Mouse (Mus musculus): ENCODE results near the gene Olfr49.

Gene Olfr49

DNA sequence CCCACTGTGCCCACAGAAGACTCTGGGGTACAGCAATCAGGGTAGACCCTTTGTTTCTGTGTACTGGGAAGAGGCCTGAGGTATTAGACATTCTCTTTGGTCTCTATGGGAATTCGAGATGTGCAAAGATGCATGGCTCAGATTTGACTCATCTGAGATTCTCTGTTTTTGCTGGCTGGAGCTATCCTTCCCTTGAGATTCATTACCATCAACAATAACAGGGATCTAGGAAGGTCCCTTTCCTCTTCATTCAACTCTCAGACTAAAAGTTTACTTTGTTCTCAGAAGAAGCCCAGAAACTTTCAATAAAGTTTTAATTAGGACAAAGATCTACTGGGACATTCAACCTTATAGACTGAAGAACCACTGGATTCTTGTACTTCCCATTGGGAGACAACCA lies at the start of gene Olfr49:
Olfr49 (minus strand) TSS at position 101 of the 400 bp plus-strand sequence.
- DNase-seq = no peak

DNA sequence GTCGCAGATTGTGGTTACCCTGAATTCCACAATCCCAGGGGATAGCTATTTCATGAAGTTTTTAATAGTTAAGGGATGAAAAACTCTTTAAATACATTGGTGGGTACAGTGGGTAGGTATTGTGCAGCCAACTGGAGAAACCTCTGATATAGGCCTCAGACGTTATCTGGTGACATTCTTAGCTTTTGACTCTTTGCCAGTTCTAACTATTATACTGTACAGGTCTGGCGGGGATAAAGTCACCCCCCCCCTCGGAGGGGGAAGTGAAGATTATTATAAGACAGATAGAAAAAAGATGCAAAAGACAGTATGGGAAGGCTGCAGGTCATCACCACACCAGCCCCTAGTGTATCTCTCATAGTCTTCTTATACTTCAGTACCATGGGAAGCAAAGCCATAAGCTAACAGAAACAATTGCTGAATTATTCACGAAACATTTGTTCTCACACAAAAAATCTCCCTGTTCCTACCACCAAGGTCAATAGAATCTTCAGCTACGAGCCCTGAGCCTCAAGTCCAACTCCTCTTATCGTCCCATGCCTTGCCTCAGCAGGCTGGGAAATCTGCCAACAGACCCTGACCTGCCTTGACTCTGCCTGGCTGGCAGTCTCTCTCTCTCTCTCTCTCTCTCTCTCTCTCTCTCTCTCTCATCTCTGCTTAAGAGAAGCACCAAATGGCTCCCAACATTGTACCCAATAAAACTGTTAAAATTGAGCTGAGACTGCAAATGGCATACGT lies 48.9 kb upstream of the Olfr49 start:
- no peak for DNase-seq

DNA sequence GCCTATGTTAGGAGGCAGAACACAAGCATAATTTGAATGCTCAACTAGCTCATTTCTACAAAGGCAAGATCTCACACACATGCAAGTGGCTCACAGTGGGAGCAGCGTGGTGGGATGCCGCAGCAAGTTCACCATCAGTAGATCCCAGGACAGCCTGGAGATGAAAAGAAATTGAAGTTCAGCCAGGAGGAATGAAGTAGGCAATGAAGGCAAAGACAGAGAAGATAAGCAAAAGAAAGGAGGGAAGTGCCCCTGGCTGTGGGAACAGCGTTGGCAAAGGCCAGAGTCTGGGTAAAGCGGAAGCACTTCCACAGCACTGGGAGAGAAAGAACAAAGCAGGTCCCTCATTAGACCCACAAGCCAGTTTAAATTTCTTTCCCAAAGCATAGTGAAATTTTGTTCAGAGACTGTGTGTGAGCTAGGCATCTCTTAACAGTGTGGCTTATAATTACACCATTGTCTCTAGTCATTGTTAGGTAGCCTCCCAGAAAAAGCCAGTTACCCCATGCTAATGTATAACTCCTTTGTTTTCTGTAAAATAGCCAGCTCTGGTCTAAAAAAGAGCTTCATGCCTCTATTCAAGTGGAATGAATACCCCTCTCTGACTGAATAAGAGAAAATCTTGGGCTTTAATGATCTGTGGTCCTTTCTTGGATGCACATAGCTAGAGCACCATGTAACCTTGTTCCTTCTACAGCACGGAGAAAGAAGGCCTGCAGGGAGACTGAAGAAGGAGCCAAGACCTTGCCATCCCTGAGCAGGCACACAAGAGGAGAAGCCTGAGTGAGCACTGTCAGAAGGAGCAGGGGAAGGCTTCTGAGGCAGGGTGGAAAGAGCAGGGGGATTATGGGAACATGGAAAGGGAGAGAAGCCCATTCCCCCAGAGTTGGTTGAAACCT lies 47.7 kb upstream of the Olfr49 start:
- DNase-seq = no peak

DNA sequence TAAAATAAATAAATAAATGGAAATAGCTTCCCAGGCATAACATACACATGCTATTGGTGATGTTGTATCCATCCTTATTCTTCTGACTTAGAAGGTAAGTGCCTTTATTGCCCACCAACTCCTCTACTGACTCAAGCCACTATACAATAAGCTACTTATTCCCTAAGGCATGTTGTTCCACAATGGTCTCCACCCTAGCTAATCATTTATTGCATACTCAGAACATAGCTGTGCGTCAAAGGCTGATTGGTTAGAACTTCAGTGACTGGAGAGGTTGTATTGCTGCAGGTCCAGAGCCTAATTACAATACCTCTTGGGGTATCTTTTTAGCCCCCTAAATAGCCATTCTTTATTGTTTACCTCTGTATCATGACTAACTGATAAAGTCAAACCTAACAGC lies 46.4 kb upstream of the Olfr49 start:
- no peak for DNase-seq

DNA sequence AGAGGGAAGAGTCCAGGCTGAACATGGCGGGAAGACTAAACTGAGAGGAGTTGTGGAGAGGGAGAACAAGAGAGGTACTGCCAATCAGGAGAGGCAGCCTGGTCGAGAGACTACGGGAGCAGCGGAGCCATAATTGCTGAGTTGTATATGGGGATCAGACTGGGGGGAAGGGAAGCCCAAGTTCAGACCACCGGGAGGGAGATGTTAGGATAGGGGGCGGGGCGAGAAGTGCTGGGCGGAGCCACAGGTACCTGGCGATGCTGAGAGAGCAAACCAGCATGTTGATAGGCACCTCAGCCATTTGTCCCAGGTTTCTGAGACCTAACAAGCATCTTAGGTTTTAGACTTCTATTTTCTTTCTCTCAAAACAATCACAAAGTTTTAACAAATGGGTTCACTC lies 44.5 kb upstream of the Olfr49 start:
- no peak for DNase-seq

DNA sequence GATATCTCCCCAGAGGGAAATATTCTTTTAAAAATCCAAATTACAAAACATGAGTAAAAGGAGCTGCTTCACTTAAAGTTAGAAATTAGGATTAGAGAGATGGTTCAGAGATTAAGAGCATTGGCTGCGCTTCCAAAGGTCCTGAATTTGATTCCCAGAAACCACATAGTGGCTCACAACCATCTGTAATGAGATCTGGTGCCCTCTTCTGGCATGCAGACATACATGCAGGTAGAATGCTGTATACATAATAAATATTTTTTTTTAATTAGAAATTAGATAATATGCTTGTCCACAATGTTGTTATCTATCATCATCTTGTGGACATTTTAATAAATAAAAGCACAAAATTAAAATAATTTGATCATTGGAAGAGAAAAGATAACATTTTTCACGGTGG lies 43.8 kb upstream of the Olfr49 start:
- peak; percentile 26 to 29 for DNase-seq

DNA sequence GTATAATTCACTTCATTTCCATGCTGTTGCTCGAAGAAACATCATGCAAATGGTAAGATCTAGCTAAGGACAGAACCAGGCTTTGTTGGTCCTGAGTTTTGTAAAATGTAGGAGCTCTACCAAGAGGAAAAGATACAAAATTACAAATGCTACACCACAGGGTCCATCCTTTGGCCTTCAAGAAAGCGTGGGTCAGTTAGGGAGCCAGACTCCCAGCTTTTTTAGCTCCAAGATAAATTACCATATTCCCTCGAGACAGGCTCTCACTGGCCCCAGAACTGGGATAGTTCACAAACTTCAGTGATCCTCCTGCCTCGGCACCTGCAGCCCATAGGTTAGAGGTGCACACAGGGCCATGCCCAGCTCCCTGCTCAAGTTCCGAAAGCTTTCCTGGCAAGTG lies 39.7 kb upstream of the Olfr49 start:
- no peak for DNase-seq

DNA sequence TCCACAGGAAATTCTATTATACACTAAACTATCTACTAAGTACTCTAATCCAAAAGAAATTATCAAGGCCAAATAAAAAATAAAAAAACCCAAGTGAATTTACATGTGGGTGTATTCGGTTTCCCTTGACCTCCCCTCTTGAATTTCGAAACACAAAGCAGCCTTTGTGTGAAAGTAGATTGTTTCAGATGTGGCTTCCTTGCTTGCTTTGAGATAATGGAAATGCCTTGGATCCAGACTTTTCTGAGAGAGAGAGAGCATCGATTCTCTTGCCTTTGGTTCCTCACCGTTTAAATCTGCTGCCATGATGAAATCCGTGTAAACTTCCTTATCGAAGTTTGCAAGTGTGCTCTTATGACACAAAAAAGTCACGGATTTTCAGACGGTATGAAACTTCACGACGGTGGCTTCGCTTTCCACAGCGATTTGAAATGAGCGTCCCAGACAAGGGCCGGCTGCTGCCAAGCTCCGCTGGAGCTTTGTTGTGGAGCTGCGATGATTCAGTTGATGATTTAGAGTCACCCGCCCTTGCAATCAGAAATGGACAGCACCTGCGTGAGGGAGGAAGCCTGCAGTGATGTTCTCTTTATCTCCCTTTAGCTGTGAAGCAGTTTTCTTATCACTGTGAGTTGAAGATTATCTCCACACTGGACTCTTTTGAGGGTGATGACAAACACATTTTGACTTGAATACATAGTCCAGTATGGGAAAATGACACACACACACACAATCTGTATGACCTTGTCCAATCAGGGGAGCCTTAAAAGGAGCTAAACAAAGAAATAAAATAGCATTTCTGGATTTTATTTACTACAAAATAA lies 37.0 kb upstream of the Olfr49 start:
- DNase-seq = no peak

DNA sequence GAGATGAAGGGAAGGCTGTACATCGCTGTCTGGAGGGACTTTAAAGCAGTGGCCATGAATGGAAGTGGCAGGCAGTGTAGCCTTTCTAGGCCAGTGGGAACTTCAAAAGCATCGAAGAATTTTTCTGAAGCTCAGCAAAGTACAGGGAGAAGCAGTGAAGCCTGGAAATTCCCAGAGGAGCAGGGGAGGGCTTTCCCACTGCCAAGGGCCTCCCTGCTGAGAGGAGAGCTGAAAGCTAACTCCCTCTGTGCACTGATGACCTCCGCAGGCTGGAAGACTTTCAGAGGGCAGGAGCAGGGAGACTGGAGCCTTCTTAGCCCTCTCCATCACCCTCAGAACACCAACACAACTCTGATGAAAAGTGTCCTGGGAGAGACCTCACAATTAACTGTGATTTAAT lies 27.0 kb upstream of the Olfr49 start:
- no peak for DNase-seq

DNA sequence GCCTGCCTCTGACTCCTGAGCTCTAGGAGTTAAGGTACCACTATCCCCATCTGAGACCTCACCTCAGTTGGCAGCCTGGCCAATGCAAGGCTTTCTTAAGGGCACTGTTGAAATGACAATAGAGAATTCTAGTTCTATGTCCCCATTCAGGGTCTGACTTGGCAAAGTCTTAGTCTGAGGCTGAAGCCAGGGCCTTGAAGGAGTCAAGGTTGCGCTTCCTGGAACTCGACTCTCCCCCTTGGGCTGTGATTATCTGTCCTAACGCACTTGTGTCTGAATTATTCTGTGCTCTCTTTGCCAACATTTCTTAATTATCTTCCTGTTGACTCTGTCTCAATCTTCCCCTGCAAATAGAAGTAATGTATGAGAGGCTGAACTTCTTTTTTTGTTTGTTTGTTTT lies 15.9 kb upstream of the Olfr49 start:
- DNase-seq = no peak

DNA sequence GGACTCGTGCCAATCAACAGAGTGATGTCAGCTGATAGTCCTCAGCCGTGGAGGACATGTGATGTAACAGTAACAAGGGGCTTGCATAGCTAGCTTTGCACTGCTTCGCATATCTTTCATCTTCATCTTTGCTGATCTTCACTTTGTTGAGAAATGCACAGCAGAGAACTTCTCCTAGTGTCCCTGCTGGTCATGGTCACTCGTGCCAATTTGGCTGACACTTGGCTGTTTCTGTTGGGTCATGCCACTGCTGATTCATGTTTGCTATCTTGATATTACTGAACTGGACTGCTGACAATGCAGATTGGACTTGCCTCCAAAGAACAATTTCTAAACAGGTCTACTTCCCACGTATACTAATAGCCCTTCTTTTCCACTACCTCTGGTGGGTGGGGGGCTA lies 15.4 kb upstream of the Olfr49 start:
- no peak for DNase-seq

DNA sequence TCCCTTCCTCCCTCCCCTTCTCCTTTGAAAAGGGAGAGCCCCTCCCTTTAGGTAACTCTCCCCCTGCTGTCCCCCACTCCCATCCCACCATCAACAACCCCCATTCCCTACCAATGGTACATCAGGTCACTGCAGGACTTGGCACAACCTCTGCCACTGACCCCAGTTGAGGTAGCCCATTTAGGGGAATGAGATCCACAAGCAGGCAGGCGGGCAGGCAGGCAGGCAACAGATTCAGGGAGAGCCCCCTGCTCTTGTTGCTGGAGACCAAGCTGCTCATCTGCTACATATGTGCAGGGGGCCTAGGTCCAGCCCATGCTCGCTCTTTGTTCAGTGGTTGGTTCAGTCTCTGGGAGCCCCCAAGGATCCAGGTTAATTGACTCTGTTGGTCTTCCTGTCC lies 8.3 kb downstream of the Olfr49 start:
- no peak for DNase-seq

DNA sequence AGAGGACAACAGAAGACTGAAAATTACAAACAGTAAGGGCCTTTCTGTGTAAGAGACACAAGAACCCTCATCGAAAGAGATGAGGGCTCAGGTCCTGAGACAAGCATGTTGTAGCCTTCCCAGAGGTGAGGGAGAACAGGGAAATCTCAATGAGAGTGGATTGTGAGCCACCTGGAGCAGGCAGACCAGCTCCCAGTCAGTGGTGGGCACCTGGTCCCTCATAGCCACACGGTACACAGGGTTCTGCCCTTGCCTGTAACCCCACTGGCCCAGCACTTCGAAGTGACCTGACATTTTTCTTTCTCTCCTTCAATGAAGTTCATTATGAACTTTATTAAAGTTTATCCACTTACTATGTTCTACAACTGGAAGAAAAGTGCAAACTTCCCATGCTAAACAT lies 12.0 kb downstream of the Olfr49 start:
- no peak for DNase-seq

DNA sequence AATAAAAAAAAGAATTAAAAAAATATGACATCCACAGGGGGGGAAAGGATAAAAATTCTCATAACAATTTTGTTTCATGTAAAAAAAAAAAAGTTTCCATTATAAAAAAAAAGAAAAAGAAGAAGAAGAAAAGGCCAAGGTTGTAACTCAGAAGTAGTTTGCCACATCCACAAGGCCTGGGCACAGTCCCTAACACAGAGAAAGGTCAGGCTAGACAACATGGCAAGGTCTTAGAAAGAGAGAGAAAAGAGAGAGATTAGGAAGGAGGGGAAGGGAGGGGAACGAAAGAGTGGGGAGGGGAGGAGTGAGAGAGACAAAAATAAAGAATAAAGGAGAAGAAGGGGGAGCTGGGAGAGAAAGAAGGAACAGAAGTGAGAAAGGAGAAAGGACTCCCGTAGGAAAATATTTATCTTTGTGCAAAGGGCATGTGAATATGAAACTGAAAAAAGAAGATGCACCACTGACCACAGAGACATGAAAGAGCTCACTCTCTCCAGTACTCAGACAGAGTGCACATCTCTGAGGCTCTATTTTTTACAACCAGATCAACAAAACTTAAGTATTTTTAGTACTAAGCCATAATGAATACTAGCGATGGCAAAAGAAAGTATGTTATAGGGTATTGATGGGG lies 12.6 kb downstream of the Olfr49 start:
- DNase-seq = no peak

DNA sequence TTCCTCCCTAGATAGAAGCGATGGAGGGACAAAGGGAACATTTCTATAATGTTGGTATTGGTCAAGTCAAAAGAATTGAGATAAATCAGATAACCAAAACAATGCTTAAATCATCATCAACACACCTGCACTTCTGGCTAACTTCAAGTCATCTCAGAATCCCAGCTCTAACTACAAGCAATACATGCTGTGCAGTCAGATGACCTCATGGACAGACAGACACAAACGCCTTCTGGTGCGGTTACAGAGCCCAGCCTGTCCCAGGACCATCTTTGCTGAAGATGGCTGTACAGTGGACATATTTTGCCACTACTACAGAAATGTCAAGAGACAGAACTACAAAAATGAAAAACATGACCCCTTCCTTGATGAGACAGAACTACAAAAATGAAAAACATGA lies 14.3 kb downstream of the Olfr49 start:
- DNase-seq = no peak

DNA sequence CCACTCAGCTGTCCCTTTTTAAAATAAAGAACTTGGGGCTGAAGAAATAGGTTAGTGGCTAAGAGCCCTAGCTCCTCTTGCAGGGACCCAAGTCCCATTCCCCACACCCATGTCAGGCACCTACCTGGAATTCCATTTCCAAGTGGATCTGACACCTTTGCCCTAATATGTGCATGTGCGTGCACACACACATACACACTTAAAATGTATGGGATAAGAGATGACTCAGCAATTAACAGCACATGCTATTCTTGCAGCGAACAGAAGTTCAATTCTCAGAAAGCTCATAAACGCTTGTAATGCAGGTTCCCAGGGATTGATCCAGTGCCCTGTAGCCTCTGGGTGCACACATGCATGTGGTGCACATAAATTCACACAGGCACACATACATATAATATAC lies 15.2 kb downstream of the Olfr49 start:
- DNase-seq = no peak

DNA sequence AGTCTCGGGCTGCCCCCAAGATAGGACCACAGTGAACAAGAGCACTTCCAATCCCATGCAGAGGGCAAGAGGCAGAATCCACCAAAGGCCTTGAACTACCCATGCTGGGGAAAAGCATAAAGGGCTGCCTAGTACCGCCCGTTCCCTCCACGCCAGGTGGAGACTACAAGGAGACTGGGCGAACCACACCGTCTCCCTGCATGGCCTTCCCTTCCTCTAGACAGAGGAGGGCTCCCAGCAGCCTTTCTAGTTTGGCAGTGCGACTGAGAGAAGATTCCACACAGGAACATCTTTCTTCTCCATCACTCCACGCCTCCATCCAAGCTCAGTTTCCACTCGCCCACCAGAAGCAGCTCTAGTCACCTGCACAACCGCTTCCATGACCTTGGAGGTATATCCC lies 16.8 kb downstream of the Olfr49 start:
- no peak for DNase-seq

DNA sequence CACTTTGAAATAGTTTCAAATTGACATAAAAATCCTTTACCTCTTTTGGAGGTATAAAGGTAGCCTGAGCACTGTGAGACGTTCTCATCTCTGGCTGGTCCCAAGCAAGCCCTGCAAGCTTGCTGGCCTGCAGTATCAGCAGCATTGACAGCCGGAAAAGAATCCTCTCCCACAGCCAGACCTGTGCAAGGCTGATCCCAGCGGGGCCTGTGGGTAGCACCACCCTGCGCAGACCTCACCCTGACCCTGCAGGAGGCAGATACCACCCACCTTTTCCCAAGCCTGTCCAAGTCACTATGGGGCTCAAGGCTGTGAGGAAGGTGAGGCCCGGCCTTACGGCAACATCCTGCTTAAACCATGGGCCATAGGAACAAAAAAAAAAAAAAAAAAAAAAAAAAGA lies 18.8 kb downstream of the Olfr49 start:
- DNase-seq = no peak

DNA sequence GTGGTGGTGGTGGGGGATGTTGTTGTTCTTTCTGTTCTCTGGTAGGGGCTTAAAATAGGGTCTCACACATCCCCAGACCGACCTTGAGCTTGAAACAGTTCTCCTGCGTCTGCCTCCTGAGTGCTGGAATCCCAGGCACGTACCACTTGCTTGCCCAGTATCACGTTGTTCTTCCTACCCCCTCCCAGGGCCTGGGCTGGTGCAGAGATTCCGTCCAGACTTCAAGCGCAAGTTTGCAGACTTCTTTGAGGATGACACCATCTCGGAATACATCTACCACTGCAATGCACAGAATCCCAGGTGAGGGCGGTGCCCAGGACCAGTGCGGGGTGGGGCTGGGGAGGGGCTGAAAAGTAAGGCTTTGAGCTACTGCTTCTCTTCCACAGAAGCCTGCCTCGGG lies 19.6 kb downstream of the Olfr49 start:
- DNase-seq = no peak

DNA sequence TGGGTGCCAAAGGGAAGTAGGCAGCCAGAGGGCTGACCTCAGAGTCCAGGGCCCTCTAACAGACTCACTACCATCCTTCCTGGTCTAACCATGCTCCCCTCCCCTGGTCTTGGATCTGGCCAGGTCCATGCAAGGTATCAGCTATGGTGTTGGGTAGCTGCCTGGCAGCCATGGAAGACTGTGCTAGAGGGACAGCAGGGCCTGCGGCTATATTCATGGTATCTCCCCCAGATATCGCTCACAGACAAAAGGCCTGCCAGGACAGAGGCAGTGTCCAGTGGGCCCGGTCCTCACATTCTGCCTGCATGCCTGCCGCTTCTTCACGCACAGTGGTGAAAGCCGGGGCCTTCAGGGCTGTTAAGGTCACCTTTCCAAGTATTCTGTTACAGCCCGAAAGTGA lies 20.5 kb downstream of the Olfr49 start:
- no peak for DNase-seq

DNA sequence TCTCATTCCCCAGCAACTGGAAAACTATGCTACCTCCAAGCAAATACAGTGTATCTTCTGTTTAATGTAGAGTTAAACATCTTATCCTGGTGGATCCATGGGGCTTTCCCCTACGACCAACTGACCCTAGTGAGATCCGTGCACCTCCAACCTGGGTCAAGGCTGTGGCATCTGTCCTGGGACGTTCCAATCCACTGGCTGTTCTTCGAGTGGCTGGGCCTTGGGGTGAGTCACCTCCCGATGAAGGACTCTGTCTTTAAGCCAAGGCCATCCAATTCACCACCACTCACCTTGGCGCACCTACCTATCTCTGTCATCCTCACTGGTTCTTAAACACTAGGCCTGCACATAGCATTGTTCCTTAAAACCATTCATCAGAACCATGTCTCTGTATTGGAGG lies 21.6 kb downstream of the Olfr49 start:
- DNase-seq = no peak

DNA sequence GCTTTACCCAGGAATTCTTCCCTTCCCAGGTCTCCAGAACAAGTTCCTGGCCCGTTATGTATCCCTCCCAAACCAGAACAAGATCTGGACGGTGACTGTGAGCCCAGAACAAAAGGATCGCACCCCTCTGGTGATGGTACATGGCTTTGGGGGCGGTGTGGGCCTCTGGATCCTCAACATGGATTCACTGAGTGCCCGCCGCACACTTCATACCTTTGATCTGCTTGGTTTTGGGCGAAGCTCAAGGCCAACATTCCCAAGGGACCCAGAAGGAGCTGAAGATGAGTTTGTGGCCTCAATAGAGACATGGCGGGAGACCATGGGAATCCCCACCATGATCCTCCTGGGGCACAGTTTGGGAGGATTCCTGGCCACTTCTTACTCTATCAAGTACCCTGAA lies 22.1 kb downstream of the Olfr49 start:
- DNase-seq = no peak

DNA sequence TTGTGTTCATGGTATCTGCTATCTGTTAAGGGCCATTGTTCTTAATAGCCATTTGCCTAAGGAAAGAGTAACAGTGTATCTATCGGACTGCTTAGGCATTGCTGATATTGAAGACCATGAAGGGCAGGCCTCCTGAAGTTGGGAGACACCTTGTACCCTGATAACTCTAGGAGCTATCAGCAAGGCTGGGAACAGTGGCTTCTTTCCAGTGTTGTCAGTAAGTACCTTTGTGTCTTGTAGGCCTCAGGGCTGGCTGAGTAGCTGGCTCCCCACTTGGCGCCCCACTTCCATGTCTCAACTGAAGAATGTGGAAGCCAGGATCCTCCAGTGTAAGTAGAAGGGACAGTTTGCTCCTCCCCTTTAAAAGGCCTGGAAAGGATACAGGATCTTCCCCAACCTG lies 23.4 kb downstream of the Olfr49 start:
- DNase-seq = no peak

Measured in B cell, adult 2 months (primary cell).